Mouse (Mus musculus) neural tube, embryonic 13.5 days (tissue): ENCODE measurements around the gene Haus6. TPM values are rescaled to one million over a fixed set of nuclear protein-coding genes. Genes with fewer than 3 reads are reported as not detected.

Experiments used
- ATAC-seq: fragments of 200-750 bp; cut with Nextera tagmentation; 2 replicates; pipeline ENCODE4 v1.8.0; 2017; ENCODE audit warnings: low read depth, mild to moderate bottlenecking, moderate TSS enrichment, moderate library complexity
- H3K27ac ChIP-seq: fragments of 300-500 bp; sonication (generic); replicated peaks from 2 replicates; pipeline ENCODE4 v1.5.1; 2015; ENCODE audit warnings: moderate library complexity, mild to moderate bottlenecking, inconsistent platforms
- H3K27me3 ChIP-seq: fragments of 300-500 bp; sonication (generic); 2 replicates; pipeline ENCODE4 v1.6.1; 2015; ENCODE audit warnings: mild to moderate bottlenecking, inconsistent platforms
- H3K36me3 ChIP-seq: fragments of 300-500 bp; sonication (generic); 2 replicates; pipeline ENCODE4 v1.6.1; 2015; ENCODE audit warnings: mild to moderate bottlenecking, inconsistent platforms
- H3K4me1 ChIP-seq: fragments of 300-500 bp; sonication (generic); replicated peaks from 2 replicates; pipeline ENCODE4 v1.6.1; 2015; ENCODE audit warnings: inconsistent platforms
- H3K4me2 ChIP-seq: fragments of 300-500 bp; sonication (generic); 2 replicates; pipeline ENCODE4 v1.6.1; 2015; ENCODE audit warnings: inconsistent platforms, mild to moderate bottlenecking, moderate library complexity
- H3K4me3 ChIP-seq: fragments of 300-500 bp; sonication (generic); 2 replicates; pipeline ENCODE4 v1.5.1; 2015; ENCODE audit warnings: mild to moderate bottlenecking, inconsistent platforms
- H3K9ac ChIP-seq: fragments of 300-500 bp; sonication (generic); 2 replicates; pipeline ENCODE4 v1.6.1; 2015; ENCODE audit warnings: moderate library complexity, mild to moderate bottlenecking, inconsistent platforms
- H3K9me3 ChIP-seq: fragments of 300-500 bp; sonication (generic); 2 replicates; pipeline ENCODE4 v1.6.1; 2016; ENCODE audit warnings: inconsistent platforms
- whole genome bisulfite sequencing: fragments of 180-500 bp; shearing (Covaris S2); methylation state at CpG from one replicate; pipeline ENCODE4 v1.1.7; 2015; 5-methylcytosine and 5-hydroxymethylcytosine counted together
- polyA plus RNA-seq: library from polyadenylated mRNA; unstranded; fragments of >200 nt; fragmentation: Nextera tagmentation; extraction: Ambion mirVana; gene quantifications from 2 replicates; pipeline ENCODE4 v1.2.1, GENCODE M21; 2015

Haus6 gene
- polyA plus RNA-seq, 1 experiment from 2014 or later = 7.8 TPM

DNA sequence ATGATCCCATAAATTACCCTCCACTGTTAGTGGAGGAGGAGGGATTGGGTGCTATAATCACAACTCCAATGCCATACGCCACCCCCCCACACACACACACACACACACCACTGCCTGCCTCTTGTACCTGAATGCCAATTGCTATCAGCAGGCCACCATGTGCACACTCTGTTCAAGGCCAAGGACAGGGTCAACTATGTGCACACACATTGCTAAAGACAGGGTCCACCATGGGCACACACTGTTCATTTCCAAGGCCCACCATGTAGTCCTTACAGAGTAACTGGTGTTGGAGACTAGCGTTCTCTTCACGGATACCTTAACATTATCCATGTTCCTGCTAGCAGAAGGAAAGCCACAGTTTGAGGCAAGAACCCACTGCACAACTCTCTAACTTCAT is 50.8 kb downstream of the Haus6 start:
- Histone ChIP-seq H3K4me2 (no peak overlapping the region), H3K9me3 (no peaks in the 10 kb centered on the region), H3K9ac (no peak overlapping the region), H3K4me1 (no peaks in the 10 kb centered on the region), H3K27me3 (no peaks in the 10 kb centered on the region), H3K4me3 (no peak overlapping the region), H3K27ac (no peak overlapping the region), H3K36me3 (no peaks in the 10 kb centered on the region)
- WGBS = 95% methylated on average over 3 of the region's 3 CpGs
- ATAC-seq = no peak

DNA sequence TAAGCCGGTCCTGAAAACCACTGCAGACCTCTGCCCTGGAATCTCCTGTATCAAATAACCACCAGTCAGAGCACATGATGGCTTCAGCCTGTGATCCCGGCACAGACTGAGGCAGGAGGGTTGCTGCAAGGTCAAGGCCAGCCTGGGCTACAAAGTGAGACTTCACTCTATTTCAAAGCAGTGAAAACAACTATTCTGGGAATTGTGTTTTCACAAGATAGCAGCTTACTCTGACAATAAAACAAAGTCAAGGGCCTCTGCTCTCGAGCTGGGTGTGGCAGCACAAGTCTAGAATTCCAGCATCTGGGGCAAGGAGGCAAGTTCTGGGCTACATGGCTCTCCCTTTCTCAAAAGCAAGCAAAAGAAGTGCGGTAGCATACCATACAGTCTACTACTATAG is 52.8 kb downstream of the Haus6 start:
- H3K9ac ChIP-seq = no peak overlapping the region

DNA sequence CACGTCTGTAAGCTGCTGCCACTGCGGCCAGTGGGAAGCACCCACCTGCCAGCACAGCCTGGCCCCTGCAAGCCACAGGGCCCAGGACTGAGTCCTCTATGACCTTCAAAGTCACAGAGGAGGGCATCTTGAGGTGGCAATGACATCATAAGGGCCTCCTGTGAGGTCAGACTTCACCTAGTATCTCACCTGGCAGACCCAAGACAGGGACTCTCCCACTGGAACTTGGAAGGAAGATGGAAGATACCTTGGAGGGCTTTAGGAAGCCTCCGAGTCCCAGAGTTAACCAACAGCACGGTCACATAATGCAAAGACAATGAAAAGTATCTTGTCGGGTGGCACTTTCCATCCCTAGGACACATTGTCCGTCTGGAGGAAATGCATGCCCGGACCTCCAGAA is 53.6 kb downstream of the Haus6 start, which contains the start of gene Saxo1:
TSS of gene Saxo1 (minus strand) at position 101 of the 400 bp plus-strand sequence.
- Histone ChIP-seq H3K4me3 (no peak within 1 kb of the TSS), H3K27ac (no peak within 1 kb of the TSS), H3K36me3 (no peaks in the 10 kb centered on the region), H3K4me2 (no peak within 1 kb of the TSS), H3K9ac (no peak within 1 kb of the TSS), H3K4me1 (no peaks in the 10 kb centered on the region), H3K9me3 (no peaks in the 10 kb centered on the region), H3K27me3 (no peaks in the 10 kb centered on the region)
- 91% methylated on average over 7 of the region's 7 CpGs for WGBS
- ATAC-seq = no peak

More for the DNA sequence above, 52.8 kb downstream of the Haus6 start:
- H3K36me3 ChIP-seq = no peaks in the 10 kb centered on the region
- no peaks in the 10 kb centered on the region for H3K9me3 ChIP-seq
- no peaks in the 10 kb centered on the region for H3K27me3 ChIP-seq
- ATAC-seq = no peak
- WGBS = 74% methylated on average over 4 of the region's 4 CpGs
- H3K27ac ChIP-seq = no peak overlapping the region
- H3K4me1 ChIP-seq = no peaks in the 10 kb centered on the region
- H3K4me3 ChIP-seq = no peak overlapping the region
- no peak overlapping the region for H3K4me2 ChIP-seq

DNA sequence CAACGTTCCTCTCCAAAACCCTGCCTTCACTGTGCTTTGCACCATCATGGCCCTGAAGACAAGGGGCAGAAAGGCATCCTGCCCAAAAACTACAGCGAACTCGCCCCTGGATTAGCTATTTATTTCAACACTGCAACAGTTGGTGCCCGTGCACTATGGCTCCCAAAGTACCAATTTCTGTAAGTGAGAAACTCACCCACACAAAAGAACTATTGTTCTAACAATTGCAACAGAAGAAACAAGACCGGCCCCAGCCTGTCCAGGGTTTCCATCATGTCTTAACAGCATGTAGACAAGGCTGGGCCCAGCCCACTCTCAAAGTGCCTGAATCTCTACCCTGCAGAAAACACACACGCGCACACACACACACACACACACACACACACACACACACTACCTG is 54.5 kb downstream of the Haus6 start:
- Histone ChIP-seq H3K4me2 (no peak overlapping the region), H3K9ac (no peak overlapping the region), H3K27me3 (no peaks in the 10 kb centered on the region), H3K4me3 (no peak overlapping the region), H3K27ac (no peak overlapping the region), H3K9me3 (no peaks in the 10 kb centered on the region), H3K4me1 (no peaks in the 10 kb centered on the region), H3K36me3 (no peaks in the 10 kb centered on the region)
- ATAC-seq = no peak
- WGBS = 54% methylated on average over 7 of the region's 7 CpGs

DNA sequence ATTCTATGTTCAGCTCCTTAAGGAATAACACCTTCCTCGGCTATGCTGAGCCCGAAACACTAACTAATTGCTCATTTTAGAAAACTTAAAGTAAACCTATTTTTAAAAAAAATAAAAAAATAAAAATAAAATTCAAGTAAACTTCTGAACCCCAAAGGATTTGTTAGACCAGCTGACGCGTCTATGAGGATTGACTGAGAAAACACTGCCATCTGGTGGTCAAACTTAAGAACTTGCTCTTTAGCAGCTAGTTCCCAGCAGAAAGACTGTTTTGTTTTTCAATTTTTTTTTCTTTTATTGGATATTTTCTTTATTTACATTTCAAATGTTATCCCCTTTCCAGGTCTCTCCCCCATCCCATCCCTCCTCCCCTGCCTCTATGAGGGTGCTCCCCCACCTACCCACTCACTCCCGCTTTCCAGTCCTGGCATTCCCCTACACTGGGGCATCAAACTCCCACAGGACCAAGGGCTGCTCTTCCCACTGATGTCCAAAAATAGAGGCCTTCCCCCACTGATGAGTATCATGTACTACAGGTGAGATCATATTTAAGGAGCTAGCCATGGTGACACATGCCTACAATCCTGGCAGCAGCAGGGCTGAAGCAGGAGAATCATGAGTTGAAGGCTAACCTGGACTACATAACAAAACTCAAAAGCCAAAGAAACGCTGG is 56.7 kb downstream of the Haus6 start:
- no peak overlapping the region for H3K4me3 ChIP-seq
- H3K27ac ChIP-seq = no peak overlapping the region
- H3K27me3 ChIP-seq = no peaks in the 10 kb centered on the region
- WGBS = 24% methylated on average over 6 of the region's 6 CpGs
- no peak overlapping the region for H3K4me2 ChIP-seq
- H3K4me1 ChIP-seq = no peaks in the 10 kb centered on the region
- ATAC-seq = peak; percentile 59
- no peaks in the 10 kb centered on the region for H3K9me3 ChIP-seq
- no peak overlapping the region for H3K9ac ChIP-seq
- no peaks in the 10 kb centered on the region for H3K36me3 ChIP-seq

DNA sequence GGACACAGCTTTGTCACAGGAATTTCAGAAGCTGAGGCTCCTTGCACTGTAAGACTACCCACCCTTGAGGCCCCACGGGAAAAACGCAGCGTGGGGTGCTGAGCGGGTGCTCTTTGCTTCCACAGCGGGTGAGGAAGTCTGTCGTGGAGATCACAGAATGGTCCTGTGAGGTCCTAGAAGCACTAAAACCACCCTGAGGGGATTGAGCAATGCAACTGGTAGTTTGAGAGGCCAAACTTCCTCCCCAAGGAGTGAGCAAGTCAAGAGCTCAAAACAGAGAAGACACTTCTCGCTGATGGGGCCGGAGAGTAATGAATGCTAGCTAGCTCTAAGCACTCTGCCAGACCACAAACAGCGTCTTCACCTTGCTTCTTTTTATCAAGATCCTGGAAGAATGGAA is 63.5 kb downstream of the Haus6 start:
- Histone ChIP-seq H3K4me1 (peaks cover 17% of the 10 kb centered on the region), H3K9ac (no peak overlapping the region), H3K36me3 (no peaks in the 10 kb centered on the region), H3K4me3 (no peak overlapping the region), H3K27me3 (no peaks in the 10 kb centered on the region), H3K4me2 (no peak overlapping the region), H3K27ac (no peak overlapping the region), H3K9me3 (no peaks in the 10 kb centered on the region)
- no peak for ATAC-seq
- 84% methylated on average over 9 of the region's 9 CpGs for WGBS

DNA sequence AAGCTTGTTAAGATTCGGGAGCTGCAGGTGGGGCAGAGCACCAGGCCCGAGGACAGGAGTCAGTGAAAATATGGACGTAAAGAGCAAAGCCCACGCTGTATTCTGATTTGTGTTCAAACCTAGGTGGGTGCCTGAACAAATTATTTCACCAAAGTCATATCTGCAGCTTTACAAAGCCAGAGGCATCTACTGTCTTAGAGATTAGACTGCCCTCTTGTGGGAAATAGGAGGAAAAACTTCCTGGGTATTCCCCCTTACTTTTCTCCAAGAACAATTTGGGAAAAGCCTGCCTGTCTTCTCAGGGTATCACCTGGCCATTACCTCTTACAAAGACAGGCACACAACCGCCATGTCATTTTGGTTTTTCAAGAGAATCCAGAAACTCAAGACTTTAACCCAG is 66.2 kb downstream of the Haus6 start:
- peak overlapping the region; percentile 29; the same call in 1 of the 2 replicates for H3K27ac ChIP-seq
- H3K36me3 ChIP-seq = no peaks in the 10 kb centered on the region
- no peak overlapping the region for H3K4me2 ChIP-seq
- 54% methylated on average over 5 of the region's 5 CpGs for whole genome bisulfite sequencing
- H3K4me1 ChIP-seq = peaks cover 20% of the 10 kb centered on the region
- no peak for ATAC-seq
- no peak overlapping the region for H3K9ac ChIP-seq
- no peaks in the 10 kb centered on the region for H3K27me3 ChIP-seq
- no peak overlapping the region for H3K4me3 ChIP-seq
- no peaks in the 10 kb centered on the region for H3K9me3 ChIP-seq

DNA sequence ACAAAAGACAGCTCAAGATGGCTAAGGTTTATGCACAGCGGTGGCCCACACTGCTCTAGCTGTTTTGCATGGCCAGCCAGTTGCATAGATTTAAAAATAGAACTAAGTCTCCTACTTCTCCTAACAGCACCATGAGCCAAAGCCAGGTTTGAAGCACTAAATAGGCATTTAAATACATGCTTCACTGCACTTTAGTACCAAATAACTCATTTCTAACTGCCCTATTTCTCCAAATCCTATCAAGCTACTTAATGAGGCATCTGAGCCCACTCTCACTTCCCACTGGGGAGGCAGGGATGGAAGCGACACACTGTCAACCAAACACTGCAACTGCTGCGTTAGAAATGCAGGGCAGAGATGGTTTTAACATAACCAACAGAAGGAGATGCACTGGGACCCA is 67.9 kb downstream of the Haus6 start:
- 27% methylated on average over 3 of the region's 3 CpGs for WGBS
- Histone ChIP-seq H3K9ac (no peak overlapping the region), H3K4me1 (peaks cover 20% of the 10 kb centered on the region), H3K4me2 (no peak overlapping the region), H3K9me3 (no peaks in the 10 kb centered on the region), H3K27me3 (no peaks in the 10 kb centered on the region), H3K27ac (peak overlapping the region; percentile 54; the same call in 1 of the 2 replicates), H3K4me3 (no peak overlapping the region), H3K36me3 (no peaks in the 10 kb centered on the region)
- ATAC-seq = peak; percentile 80

DNA sequence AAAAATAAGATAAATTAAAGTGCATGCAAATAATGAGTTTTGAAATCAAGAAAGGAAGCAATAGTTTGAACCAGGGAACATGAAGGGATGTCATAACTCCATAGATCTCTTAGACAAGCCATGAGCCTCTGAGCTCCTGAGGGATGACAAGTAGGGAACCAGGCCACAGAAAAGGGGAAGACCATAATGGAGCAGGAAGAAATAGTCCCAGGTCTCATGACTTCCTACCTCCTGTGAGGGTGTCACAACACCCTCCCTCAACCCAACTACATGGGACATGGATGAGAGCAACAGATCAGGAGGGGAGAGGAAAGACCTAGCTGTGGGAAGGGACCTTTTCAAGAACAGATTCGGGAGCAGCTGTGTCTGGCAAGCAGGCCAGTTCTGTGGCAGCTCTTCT is 70.3 kb downstream of the Haus6 start:
- Histone ChIP-seq H3K36me3 (no peaks in the 10 kb centered on the region), H3K27me3 (no peaks in the 10 kb centered on the region), H3K9me3 (0 out of 2 replicates have a peak, but pooled peaks cover 5% of the 10 kb centered on the region), H3K4me3 (no peak overlapping the region), H3K4me2 (no peak overlapping the region), H3K27ac (no peak overlapping the region), H3K9ac (no peak overlapping the region), H3K4me1 (peaks cover 20% of the 10 kb centered on the region)
- ATAC-seq = no peak
- 61% methylated on average over 1 of the region's 1 CpGs for WGBS

DNA sequence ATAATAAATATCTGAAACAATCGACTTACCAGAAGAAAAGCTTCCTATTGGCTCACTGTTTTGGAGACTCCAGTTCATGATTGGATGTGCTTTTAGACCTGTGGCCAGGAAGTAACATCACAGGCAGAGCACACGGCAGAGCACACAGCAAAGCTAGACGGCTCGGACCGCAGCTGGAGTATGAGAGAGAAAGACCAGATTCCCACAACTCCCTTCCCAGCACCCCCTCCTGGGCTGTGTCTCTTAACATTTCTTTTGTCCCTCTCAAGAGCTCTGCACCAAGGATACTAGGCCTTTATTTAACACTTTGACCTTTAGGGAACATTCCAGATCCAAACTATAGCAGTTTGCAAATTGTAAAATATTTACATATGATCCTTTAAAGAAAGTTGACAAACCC is 72.9 kb downstream of the Haus6 start:
- 93% methylated on average over 5 of the region's 5 CpGs for WGBS
- Histone ChIP-seq H3K27ac (no peak overlapping the region), H3K9me3 (0 out of 2 replicates have a peak, but pooled peaks cover 5% of the 10 kb centered on the region), H3K4me3 (no peak overlapping the region), H3K9ac (no peak overlapping the region), H3K27me3 (no peaks in the 10 kb centered on the region), H3K36me3 (no peaks in the 10 kb centered on the region), H3K4me1 (peaks cover 9% of the 10 kb centered on the region; the same call in 1 of the 2 replicates), H3K4me2 (no peak overlapping the region)
- no peak for ATAC-seq

DNA sequence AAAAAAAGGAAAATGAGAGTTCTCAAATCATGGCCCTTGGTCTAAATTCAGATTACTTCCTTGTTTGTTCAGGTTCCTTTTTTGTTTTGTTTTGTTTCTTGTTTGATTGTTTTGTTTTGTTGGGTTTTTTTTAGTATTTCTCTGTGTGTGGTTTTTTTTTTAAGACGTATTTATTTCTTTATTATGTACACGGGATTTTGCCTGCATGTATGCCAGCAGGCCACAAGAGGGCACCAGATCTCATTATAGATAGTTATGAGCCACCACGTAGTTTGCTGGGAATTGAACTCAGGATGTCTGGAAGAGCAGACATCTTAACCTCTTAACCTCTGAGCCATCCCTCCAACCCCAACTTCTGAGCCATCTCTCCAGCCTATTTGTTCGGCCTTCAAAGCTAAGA is 73.9 kb downstream of the Haus6 start:
- no peak for ATAC-seq
- peaks cover 4% of the 10 kb centered on the region; the same call in 1 of the 2 replicates for H3K4me1 ChIP-seq
- 49% methylated on average over 4 of the region's 4 CpGs for WGBS

DNA sequence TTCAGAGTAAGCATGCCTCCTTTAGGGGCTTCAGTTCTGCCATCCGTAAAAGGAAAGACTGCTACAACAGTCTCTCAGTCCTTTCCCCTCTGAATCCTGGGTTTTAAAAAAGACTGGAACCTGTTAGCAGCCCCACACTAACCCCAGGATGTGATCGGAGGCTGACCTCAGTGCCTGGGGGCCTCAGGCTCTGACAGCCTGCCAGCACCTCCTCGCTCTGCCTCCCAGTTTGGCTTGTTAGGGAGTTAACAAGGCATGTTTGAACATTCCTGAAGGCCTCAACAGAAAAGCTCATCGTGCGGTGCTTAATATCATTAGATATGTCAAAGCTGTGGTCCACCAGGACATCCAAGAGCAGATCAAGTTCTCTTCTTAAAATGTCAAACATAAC is 77.8 kb downstream of the Haus6 start:
- Histone ChIP-seq H3K27ac (no peak overlapping the region), H3K27me3 (no peaks in the 10 kb centered on the region), H3K4me1 (0 out of 2 replicates have a peak, but pooled peaks cover 4% of the 10 kb centered on the region), H3K36me3 (no peaks in the 10 kb centered on the region), H3K4me3 (no peak overlapping the region), H3K9me3 (0 out of 2 replicates have a peak, but pooled peaks cover 5% of the 10 kb centered on the region), H3K9ac (no peak overlapping the region), H3K4me2 (no peak overlapping the region)
- ATAC-seq = no peak
- WGBS = 70% methylated on average over 5 of the region's 5 CpGs

More for the DNA sequence above, 73.9 kb downstream of the Haus6 start:
- 0 out of 2 replicates have a peak, but pooled peaks cover 5% of the 10 kb centered on the region for H3K9me3 ChIP-seq
- no peak overlapping the region for H3K27ac ChIP-seq
- no peak overlapping the region for H3K4me2 ChIP-seq
- no peak overlapping the region for H3K4me3 ChIP-seq
- no peaks in the 10 kb centered on the region for H3K36me3 ChIP-seq
- no peak overlapping the region for H3K9ac ChIP-seq
- no peaks in the 10 kb centered on the region for H3K27me3 ChIP-seq
